Mouse (Mus musculus) R1 (cell line): ENCODE results near the gene Gm43518.

Experiments
- DNase-seq: peaks from one replicate; pipeline ENCODE4 v3.0.0-alpha.2; 2018; ENCODE audit warnings: low read depth, low spot score

Gm43518 gene

DNA sequence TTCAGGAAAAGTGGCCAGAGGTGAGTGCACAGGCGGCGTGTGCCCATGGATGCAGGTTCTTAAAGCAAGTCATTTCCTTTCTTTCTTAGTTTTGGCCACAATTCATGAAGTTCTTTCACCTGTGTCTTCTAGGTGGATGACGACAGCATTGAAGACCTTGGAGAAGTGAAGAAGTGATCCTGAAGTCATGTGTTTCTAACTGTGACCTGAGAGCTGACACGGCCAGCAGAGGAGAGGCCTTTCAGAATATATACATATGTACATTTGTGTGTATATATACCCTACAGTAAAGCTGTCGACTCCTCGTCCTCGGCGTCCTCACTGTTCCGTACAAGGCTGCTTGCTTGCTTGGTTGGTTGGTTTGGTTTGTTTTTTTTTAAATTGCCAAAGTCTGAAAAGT is at the start of gene Gm43518:
Gene Gm43518, plus strand, starts transcription at position 301 of the 400 bp plus-strand sequence.
- DNase-seq: no peak

DNA sequence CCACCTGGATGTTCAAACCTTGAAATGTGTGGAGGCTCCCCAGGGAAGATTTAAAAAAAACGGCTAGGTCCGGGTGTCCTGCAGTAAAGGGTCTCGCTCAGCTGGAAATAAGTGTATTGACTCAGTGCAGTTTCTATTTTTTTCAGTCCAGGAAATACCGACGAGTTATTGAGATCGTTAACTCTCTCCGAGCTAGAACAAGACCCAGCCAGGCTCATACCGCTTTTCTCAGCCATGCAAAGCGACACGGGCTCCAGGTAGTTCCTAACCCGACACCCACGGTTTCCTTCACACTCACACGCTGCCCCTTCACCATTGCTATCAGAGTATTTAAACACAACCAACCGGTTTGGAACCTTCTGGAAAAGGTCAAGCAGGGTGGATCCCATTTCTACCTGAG is 49.2 kb upstream of the Gm43518 start:
- no peak for DNase-seq

DNA sequence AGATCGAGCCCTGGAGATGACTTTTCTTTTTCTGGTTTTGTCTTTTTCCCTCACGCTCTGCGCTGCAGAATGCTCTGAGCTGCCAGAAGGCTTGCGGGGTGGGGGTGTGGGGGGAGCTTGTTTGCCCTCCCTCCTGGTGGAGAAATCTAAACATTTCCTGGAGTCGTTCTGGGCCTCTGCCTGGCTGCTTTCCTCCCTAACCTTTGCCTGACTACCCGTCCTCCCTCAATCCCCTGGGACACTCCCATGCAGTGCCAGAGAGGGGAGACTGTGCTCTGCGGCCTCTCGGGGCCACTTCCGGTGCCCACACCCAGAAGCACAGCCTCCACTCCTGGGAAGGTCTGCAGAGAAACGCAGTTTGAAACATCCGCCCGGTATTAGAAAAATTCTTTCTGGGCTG is 47.3 kb upstream of the Gm43518 start, which contains the start of gene Hcar1:
Gene Hcar1, minus strand, starts transcription at position 93 of the 400 bp plus-strand sequence.
- no peak for DNase-seq

DNA sequence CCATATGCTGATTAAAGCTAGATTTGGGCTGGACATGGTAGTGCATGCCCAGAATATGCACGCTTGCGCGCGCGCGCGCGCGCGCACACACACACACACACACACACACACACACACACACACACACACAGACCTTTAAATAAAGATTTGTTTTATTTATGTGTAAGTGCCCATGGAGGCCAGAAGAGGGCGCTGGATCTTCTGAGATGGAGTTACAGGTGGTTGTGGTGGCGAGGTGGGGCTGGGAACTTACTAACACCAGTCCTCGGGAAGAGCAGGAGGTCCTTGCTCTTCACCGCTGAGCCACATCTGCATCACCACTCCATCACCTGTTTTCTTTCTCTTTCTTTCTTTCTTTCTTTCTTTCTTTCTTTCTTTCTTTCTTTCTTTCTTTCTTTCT is 46.4 kb upstream of the Gm43518 start:
- DNase-seq: peak; percentile 76

DNA sequence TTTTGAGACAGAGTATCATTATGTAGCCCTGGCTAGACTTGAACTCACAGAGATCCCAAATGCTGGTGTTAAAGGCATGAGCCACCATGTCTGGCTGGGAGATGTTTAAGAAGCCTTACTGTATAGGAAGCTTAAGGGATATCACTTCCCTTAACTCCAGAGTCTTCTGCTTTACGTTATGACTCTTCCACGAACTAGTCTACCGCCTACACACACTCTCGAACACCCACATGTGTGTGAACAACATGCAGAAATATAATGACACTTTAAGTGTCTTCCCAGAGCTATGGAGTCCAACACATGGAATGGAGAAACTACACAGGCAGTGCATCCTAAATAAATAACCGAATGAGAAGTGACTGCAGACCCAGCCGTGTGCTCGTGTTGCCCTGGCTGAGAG is 43.3 kb upstream of the Gm43518 start:
- no peak for DNase-seq

DNA sequence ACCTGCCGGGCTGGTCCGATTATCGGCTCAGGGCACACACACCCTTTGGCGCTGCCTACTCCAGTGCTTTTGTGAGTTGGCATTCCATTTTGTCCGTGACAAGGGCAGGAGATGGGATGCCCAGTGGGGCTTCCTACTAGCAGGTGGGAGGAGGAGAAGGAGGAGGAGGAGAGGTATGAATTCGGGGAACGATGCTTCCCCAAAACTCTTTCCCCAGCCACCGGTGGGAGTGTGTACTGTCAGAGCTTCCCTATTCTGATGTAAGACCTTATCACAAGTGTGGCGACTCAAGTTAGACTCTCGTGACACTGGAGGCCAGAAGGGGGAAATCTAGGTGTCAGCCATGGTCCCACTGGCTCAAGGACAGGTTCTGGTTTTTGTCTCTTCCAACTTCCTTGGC is 42.9 kb upstream of the Gm43518 start:
- no peak for DNase-seq

DNA sequence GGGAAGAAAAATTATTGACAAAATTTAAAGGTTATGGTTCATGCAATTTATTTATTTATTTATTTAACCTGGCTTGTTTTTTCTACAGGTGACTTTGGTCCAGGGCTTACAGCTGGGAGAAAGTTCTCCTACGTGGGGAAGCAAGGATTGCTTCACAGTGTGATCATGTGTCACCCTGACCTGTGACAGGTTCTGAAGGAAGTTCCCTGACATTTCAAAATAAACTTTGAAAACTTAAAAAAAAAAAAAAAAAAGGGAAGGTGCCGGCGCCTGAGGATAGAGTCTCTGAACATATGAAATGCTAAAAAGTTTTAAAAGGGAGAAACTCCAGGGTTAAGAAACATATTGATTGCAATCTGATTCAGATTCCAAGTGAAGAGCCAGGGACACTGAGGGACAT is 40.9 kb upstream of the Gm43518 start:
- DNase-seq: no peak

DNA sequence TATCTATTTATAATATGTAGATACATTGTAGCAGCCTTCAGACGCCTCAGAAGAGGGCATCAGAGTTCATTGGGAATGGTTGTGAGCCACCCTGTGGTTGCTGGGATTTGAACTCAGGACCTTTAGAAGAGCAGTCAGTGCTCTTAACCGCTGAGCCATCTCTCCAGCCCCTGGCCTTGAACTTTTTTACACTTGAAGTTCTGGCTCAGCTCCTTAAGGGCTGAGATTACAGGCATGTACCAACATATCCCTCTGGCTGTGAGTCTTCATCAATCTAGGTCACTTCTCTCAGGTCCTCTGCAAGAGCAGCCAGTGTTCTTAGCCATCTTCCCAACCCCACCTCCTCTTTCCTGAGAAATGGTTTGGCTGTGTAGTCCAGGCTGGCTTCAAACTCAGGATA is 36.9 kb upstream of the Gm43518 start:
- no peak for DNase-seq

DNA sequence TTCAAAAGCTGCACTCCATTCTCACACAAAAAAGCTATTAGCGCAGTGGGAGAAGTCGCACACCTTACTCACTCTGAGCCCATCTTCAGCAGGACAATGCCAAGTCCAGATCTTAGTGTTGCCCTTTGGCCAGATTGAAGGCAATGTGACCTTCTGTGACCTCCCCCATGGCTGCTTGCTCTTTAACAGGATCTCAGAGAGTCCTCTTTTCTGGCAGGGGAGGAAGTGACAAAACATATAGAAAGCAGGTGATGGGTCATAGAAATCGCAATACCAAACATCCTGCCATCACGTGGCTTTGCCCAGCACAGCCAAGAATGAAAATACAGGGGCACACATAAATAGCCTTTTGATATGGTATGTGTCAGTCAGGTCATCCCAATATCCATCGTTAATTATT is 36.2 kb upstream of the Gm43518 start:
- DNase-seq: no peak

DNA sequence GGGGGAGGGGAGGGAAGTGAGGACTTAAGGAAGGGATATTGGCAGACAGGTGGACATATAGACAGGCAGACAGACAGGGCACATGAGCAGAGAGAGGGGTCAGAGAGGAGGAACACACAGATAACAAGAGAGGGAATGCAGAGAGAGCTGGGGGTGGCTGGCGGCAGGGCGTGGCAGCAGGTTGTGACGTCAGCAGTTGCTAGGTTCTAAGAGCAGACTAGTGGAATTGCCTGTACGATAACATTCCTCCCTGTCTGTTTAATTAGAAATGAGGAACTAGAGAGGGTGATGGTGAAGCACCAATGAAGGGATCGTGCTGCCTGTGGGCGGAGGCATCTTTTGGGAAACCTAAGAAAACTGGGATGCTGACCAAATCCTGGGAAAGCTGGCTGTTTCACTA is 35.5 kb upstream of the Gm43518 start:
- peak; percentile 54 for DNase-seq

DNA sequence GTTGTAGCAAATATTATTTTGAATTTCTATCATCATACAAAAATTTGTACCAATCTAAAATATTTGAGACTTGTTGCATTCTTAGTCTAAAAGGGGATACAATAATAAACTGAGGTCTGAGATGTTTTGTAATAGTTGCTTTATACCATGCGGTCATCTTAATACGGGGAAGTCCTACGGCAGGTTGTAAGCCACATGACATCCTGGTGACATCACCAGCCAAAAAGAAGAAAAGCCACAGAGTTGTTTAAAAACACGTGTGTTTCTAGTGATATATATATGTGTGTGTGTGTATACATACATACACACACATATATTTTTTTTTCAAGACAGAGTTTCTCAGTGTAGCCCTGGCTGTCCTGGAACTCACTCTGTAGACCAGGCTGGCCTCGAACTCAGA is 33.7 kb upstream of the Gm43518 start:
- DNase-seq: no peak

DNA sequence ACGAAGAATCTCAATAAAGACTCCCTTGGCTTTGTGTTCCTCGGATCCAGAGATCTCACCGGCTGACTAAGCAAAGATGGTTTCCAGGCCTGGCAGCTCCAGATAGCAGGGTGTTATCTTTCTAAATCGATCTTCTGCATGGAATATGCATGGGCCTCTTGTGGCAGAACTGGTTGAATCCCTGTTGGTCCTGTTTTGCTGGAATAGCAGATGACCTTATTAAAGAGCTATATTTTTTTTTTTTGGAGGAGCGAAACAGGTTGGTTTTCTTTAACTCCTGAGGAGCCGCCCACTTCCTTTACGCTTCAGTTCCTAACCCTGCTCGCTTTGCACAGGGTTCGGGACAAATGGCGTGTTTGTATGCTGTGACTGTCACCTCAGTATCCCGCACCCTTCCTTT is 30.8 kb upstream of the Gm43518 start:
- DNase-seq: no peak

DNA sequence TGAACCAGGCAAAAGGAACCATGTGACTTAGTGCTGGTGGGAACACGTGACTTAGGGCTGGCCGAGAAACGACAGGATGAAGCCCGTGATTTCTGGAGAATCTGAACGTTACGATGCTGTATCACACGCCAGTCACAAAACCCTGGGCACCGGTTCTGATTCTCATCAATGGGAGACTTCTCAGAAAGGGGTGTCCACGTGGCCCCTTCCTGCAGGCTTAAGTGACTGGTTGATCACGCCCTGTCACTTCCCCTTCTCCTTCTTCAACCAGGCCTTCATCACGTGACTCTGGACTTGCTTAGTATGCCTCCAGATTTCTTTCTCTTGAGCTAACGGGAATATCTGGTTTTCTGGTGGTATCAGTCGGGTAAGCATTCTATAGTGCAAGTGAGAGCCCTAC is 29.9 kb upstream of the Gm43518 start:
- peak; percentile 24 for DNase-seq

DNA sequence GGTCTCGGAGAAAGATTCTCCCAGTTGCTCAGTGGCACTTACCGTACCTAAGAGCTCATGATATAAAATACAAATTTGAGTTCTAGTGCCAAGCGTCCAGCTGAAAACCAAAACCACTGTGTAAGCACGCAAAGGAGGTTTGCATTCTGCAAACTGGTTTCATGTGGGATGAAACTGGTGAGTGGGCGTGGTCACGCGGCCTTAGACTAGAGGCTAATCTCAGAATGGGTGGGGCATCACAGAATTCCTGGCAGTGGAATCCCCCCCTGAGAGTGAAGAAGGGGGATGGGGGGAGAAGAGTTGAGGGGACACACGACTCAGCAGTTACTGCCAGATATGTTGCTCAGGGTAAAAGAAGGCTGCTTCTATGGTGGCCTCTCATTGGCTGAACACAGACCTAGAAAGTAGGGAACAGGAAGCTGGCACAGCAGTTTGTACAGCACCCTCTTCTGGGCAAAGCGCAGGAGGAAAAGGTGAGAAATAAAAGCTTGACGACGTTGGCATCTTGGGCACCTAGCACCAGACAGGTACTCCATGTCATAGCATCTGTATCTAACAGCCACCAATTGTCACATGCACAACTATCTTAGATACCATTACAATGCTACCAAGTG is 23.1 kb upstream of the Gm43518 start:
- DNase-seq: peak; percentile 62

DNA sequence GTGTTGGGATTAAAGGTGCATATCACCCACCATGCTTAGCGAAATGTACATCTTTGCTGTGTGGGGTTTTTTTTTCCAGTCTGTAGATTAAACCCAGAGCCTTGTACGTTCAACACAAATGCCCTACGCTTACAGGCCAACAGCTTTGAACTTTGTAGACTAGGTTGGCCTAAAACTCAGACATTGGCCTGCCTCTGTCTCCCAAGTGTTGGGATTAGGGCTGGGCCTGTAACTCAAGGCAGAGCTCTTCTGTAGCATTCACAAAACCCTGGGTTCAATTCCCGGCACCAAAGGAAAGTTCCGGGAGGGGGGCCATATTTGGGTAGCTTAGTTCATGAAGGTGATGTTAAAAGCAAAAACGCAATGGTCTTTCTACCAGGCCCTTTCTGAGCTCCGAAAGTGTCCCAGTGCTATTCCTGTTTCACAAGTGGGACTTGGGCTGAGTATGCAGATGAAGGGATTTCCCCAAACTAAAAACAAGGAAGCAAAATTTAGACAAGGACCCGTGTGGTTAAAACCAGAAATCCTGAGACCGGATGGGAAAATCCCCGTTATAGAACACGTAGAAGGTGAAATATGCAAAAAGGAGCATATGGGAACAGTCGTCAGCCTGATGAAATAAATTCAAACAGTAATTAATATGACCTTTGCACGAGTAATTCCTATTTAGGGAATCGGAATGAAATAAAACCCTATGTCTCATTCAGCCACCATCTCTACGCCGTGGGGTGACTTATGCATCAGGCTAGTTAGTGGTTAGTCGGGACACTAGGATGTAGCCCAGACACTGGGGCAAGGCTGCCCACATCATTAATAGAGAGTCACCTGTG is 20.9 kb upstream of the Gm43518 start:
- no peak for DNase-seq

DNA sequence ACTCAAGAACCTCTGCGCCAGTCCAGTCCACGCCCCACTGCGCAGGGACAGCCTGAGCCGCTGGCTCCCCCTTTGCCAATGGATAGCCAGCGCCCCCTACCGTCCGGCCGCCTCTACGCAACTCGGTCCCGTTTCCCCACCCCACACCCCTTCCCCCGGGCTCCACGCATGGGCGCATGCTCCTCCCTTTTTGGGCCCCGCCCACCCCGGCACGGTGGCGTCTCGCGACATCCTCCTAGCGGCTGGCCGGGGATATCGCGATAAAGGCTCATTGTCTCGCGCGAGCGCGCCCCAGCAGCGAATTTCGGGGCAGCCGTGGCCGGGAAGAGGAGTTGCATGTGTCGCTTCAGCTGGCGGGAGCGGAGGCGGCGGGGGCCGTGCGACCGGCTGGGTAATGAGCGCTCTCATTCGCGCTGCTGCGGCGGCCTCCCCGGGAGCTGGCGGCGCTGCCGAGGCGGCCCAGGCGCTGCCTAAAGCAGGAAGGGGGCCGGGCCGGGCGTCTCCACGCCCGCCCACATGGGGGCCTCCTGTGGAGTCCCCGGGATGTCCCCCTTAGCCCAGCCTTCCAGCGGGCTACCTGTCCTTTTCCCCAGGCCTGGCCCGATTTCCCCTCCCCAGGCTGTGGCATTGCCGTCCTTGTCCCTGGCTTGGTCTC is 20.1 kb upstream of the Gm43518 start, which contains the start of gene Denr:
Gene Denr, plus strand, starts transcription at position 200 of the 655 bp plus-strand sequence.
- DNase-seq: peak; percentile 95

DNA sequence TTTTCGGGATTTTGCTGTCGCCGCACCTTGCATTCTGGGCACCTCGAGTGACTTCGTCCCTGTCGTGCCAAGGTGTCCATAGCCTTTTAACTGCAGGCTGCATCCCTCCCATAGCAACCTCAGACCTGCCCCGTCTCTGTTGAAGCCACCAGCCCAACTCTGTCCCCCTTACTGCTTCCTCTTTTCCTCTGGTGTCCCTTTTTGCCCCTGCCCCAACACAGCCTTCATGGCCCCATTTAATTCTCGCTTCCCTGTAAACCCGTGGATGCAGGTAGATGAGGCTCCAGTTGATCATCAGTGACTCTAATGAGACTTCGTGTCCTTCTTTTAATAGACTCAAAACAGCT is 19.6 kb upstream of the Gm43518 start:
- no peak for DNase-seq

DNA sequence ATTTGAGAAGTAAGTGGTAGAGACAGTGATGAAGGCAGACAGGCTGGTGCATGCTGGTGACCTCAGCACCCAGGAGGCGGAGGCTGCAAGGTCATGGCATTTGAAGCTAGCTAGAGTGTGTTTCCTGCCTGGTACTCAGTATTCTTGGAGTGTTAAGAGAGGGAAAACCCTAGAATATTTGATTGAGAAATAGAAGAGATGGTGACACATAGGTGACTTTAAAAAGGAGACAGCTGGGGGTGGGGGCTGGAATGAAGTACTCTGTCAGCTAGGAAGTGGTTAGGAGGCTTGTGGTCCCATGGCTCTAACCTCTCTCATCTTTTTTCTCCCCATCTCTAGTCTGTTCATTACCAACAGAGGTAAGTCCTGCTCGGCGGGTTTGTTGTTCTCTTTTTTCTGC is 12.4 kb upstream of the Gm43518 start:
- no peak for DNase-seq

DNA sequence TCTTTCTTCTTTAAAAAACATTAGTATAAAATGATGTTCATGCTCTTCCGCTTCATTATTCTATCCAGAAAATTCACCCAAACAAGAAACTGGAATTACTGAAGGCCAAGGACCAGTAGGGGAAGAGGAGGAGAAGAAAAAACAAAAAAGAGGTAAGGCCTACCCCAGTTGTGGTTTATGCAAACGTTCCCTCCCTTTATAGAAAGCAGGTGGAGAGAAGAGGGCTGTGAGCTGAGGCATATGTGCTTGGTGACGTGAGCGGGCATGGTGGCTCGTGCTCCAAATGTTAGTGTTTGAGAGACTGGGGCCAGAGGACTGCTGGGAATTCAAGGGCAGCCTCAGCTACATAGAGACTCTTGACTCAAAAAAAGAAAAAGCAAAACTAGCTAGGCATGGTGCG is 5.1 kb upstream of the Gm43518 start:
- no peak for DNase-seq

DNA sequence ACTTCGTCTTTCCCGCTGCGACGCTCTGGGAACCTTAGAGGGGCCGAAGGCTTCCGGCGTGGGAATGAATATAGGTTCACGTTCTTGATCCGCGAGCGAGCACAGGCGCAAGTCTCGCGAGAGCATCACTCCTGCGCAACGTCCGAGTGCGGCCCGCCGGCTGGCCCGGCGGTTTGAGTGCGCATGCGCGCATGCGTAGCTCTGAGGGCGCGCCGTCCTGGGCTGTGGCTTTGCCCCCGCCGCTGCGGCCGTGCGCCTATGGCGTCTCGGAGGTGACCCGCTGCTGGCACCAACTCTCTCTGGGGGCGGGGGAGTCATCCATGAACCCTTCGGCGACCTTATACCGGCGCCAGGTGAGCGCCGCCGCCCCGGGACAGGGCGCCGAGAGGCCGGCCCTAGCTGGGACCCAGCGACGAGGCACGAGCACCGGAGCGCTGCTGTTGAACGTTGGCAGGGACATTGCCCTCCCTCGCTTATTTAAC is 3.3 kb downstream of the Gm43518 start, which contains the start of gene Ccdc62:
Gene Ccdc62, plus strand, starts transcription at position 172 of the 482 bp plus-strand sequence.
- peak; percentile 96 for DNase-seq

DNA sequence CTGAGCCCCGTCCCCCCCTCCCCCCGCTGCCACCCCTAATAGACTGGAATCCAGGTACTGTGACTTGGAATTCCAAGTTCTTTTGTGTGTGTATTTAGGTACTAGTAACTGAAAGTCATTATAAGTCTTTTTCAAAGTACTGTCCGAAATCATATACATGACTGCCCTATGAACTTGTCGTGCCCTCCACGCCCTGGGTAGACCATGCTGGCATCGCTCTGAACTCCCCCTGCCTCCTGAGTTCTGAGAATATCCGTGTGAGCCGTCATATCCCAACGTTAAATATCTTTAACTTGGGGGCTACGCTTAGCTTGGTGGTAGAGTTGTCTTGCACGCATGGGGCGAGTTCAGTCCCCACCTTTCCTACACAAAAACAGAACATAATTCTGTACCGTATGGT is 3.9 kb downstream of the Gm43518 start:
- no peak for DNase-seq

DNA sequence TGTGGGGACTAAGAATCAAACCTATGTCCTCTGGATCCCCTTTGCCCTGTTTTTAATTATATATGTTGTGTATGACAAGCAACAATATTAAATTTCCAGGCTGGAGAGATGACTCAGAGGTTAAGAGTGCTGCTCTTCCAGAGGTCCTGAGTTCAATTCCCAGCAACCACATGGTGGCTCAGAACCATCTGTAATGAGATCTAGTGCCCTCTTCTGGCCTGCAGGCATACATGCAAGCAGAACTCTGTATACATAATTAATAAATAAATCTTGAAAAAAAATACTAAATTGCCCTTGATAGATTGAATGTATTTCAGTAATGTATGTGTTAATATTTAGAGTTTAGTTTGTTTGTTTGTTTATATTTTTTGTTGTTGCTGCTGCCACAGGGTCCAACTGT is 5.7 kb downstream of the Gm43518 start:
- peak; percentile 13 for DNase-seq

DNA sequence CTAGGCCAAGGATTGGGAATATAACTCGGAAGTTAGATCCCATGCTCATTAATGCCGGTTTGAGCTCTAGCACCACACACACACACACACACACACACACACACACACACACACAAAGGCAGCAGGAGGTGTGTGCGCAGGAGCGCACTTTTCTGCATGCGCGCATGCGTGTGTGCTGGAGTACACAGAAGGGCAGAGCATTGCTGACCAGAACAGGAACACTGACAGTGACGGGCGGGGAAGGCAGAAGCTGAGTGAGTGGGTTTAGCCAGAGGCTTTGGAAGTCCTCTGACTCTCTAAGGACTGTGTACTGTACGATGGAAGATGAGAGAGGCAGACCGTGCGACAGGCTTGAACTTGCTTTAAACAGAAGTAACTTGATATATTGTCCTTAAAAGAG is 6.3 kb downstream of the Gm43518 start:
- peak; percentile 29 for DNase-seq
